Mouse (Mus musculus) adrenal gland, postnatal 0 days (tissue): Measurements from ENCODE around the gene Gm29644. TPM values are rescaled to one million over a fixed set of nuclear protein-coding genes. Genes with fewer than 3 reads are reported as not detected.

ENCODE experiments used
- polyA plus RNA-seq: library from polyadenylated mRNA; unstranded; fragments of >200 nt; fragmentation: Nextera tagmentation; extraction: Ambion mirVana; gene quantifications from 2 replicates; pipeline ENCODE4 v1.2.1, GENCODE M21; 2015

The Gm29644 gene
- polyA plus RNA-seq = not detected in 2 replicates

DNA sequence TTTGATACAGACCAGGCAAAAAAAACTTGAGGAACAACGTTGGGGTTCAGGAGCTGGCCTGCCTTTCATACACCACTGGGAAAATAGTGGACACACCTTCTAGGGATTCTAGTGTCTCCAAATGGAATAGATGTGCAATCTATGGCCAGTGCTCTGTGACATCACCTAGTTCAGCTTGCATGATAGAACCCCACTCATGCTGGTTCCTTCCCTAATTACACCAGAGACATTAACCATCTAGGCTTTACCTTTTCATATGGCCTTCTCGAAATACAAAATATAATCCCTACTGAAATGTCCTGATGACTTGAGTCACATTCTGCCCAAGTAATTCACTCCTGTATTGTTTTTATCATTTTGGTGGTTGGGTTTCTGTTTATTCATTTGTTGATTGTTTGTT is at the start of gene Gm29644, which contains the start of gene Gm29423:
TSS of gene Gm29644 (minus strand) at position 157 of the 400 bp plus-strand sequence.
TSS of gene Gm29423 (minus strand) at position 101 of the 400 bp plus-strand sequence.

DNA sequence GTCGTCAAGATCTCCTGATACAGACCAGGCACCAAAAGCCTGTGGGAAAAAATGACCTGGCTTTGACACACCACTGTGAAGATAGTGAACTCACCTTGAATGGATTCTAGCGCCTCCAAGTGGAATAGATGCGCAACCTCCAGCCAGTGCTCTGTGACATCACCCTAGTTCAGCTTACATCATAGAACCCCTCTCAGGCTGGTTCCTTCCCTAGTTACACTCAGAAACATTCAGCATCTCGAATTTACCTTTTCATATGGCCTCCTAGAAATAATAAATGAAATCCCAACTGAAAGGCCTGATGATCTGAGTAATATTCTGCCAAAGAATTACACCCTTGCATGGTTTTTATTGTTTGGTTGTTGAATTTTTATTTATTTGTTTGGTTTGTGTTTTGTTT is 29.6 kb downstream of the Gm29644 start, which contains the start of gene Gm21118:
TSS of gene Gm21118 (minus strand) at position 101 of the 400 bp plus-strand sequence.

Other genes with a start within 250 kb of the Gm29644 start
- gene Gm21118, start 29.7 kb downstream of the Gm29644 start, polyA plus RNA-seq = not detected in 2 replicates
- not detected in 2 replicates for gene Gm29423, start 56 bp downstream of the Gm29644 start, polyA plus RNA-seq
- gene Gm20888, start 138.5 kb upstream of the Gm29644 start, polyA plus RNA-seq = not detected in 2 replicates